Mouse (Mus musculus): Measurements from ENCODE around the gene Trpm4. TPM values are rescaled to one million over a fixed set of nuclear protein-coding genes. Genes with fewer than 3 reads are reported as not detected.

The Trpm4 gene
- polyA plus RNA-seq, 1 experiment from 2014 or later: 19.6 TPM

DNA sequence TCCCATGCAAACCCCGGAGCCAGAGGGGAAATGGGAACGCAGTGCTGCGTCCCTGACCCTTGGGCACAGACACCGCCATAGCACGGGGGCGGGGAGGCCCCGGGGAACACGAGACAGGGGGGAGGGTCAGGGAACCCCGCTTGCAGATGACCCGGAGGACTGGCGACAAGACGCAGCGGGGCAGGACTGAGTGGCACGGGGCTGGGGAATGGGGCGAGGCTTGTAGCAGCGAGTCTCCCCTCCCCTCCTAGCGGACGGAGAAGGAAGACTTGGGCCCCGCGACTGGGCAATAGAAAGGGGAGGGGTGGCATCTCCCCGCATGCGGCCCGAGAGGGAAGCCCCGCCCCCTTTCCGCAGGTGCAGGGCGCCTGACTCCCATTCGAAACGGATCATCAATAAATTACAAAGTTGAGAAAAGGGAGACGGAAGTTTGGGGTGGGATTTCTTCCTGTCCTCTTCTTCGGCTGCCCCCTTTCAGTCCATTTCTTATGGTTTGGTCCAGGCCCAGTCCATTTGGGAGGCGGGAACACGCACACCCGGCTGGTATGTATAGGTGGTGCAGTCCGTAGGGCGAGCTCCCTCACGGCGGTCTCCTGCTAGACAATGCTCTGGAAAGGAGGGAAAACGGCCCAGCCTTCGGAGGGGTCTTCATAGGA is 6.0 kb upstream of the Trpm4 start:
- H3K4me3 ChIP-seq (ENCODE audit: low read length): peak overlapping the region; percentile 65
- under 1% methylated on average over 35 of the region's 39 CpGs for WGBS
- H3K27ac ChIP-seq (ENCODE audit: low read length): peak overlapping the region; percentile 82
- H3K9ac ChIP-seq (ENCODE audit: low read length): peak overlapping the region; percentile 86
- no peaks in the 10 kb centered on the region for H3K36me3 ChIP-seq (ENCODE audit: control insufficient read depth, insufficient read depth, low read length)
- H3K27me3 ChIP-seq (ENCODE audit: control insufficient read depth, insufficient read depth, low read depth, low read length): peaks cover 2% of the 10 kb centered on the region; the same call in 1 of the 2 replicates
- peaks cover 41% of the 10 kb centered on the region for H3K4me1 ChIP-seq (replicated peaks; ENCODE audit: control insufficient read depth, insufficient read depth, low read length)
- H3K4me2 ChIP-seq (ENCODE audit: low read depth, low read length): peak overlapping the region; percentile 95
- ATAC-seq (ENCODE audit: low read depth): peak; percentile 87
- H3K9me3 ChIP-seq (ENCODE audit: control insufficient read depth, low read length): no peaks in the 10 kb centered on the region

DNA sequence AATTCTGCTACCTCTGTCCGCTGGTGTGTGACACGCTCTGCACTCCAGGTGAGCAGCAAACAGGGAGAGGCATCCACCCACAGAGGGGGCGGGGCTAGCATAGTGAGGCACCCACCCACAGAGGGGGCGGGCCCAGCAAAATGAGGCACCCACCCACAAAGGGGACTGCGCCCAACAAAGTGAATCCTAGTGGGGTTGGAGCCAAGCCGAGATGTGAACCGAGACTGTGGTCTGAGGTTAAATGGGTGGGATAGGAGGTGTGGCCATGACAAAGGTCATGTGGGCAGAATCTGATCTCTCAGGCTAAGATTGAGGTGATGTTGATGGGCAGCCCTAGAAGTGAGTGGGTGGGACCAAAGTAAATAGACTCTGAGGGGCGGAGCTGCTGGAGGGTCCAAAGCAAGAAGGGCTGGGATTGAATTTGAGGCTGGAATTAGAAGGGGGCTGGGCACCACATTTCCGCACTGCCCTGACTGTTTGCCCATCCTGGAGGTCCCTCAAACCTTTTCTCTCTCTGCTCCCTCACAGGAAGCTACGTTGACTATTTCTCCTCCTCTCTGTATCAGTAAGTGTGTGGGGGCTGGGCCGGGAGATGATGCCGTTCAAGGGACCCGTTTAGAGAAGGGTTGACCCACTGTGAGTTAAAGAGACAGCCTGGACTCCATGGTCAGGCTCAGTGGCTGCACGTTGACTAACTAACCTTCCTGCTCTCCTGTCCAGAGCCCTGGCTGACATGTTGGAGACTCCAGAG is 4.8 kb upstream of the Trpm4 start:
- peak; percentile 6; the same call in 1 of the 2 replicates for ATAC-seq (ENCODE audit: low read depth)
- Histone ChIP-seq H3K9me3 (ENCODE audit: control insufficient read depth, low read length) (no peaks in the 10 kb centered on the region), H3K36me3 (ENCODE audit: control insufficient read depth, insufficient read depth, low read length) (no peaks in the 10 kb centered on the region), H3K9ac (ENCODE audit: low read length) (peak overlapping the region; percentile 86), H3K27ac (ENCODE audit: low read length) (peak overlapping the region; percentile 82; the same call in 1 of the 2 replicates), H3K4me1 (replicated peaks; ENCODE audit: control insufficient read depth, insufficient read depth, low read length) (peaks cover 46% of the 10 kb centered on the region), H3K27me3 (ENCODE audit: control insufficient read depth, insufficient read depth, low read depth, low read length) (peaks cover 2% of the 10 kb centered on the region; the same call in 1 of the 2 replicates), H3K4me3 (ENCODE audit: low read length) (peak overlapping the region; percentile 65), H3K4me2 (ENCODE audit: low read depth, low read length) (peak overlapping the region; percentile 95)
- 6% methylated on average over 14 of the region's 14 CpGs for WGBS

DNA sequence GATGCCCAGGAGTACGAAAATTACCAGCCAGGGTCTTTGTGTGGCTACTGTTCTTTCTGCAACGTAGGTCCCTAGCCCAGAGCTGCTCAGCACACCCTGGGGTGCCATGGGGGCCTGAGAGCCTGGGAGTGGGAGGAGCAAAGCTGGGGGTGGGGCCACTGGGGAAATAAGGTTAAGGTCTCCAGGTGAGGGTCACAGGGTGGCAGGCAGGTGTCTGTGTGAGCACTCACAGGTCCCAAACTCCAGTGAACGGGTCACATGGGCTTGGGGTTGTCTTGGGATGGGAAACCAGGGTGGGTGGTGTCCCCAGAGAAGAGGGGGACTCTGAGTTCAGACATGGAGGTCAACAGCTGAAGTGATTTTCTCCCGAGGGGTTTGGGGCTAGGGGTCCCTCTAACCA is 3.9 kb upstream of the Trpm4 start:
- peaks cover 2% of the 10 kb centered on the region; the same call in 1 of the 2 replicates for H3K27me3 ChIP-seq (ENCODE audit: control insufficient read depth, insufficient read depth, low read depth, low read length)
- no peak overlapping the region for H3K4me3 ChIP-seq (ENCODE audit: low read length)
- H3K9me3 ChIP-seq (ENCODE audit: control insufficient read depth, low read length): no peaks in the 10 kb centered on the region
- no peaks in the 10 kb centered on the region for H3K36me3 ChIP-seq (ENCODE audit: control insufficient read depth, insufficient read depth, low read length)
- WGBS: 16% methylated on average over 4 of the region's 4 CpGs
- H3K4me1 ChIP-seq (replicated peaks; ENCODE audit: control insufficient read depth, insufficient read depth, low read length): peaks cover 51% of the 10 kb centered on the region
- 0 out of 2 replicates have a peak overlapping the region, but pooled peaks have one; percentile 6 for H3K27ac ChIP-seq (ENCODE audit: low read length)
- ATAC-seq (ENCODE audit: low read depth): no peak
- peak overlapping the region; percentile 95; the same call in 1 of the 2 replicates for H3K4me2 ChIP-seq (ENCODE audit: low read depth, low read length)
- H3K9ac ChIP-seq (ENCODE audit: low read length): no peak overlapping the region

DNA sequence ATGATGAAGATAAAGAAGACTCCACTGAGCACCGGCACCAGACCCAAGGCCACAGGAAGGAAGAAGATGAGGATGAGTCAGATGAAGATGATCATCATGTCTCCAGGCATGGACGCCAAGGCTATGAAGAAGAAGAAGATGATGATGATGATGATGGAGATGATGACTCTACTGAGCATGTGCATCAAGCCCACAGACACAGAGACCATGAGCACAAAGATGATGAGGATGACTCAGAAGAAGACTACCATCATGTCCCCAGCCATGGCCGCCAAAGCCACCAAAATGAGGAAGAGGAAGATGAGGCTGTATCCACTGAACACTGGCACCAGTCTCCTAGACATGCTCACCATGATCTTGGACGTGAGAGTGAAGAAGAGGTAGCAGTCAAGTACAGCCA is 2.7 kb upstream of the Trpm4 start:
- no peaks in the 10 kb centered on the region for H3K9me3 ChIP-seq (ENCODE audit: control insufficient read depth, low read length)
- no peak overlapping the region for H3K4me2 ChIP-seq (ENCODE audit: low read depth, low read length)
- ATAC-seq (ENCODE audit: low read depth): no peak
- no peaks in the 10 kb centered on the region for H3K36me3 ChIP-seq (ENCODE audit: control insufficient read depth, insufficient read depth, low read length)
- peaks cover 49% of the 10 kb centered on the region for H3K4me1 ChIP-seq (replicated peaks; ENCODE audit: control insufficient read depth, insufficient read depth, low read length)
- no peak overlapping the region for H3K4me3 ChIP-seq (ENCODE audit: low read length)
- no peak overlapping the region for H3K9ac ChIP-seq (ENCODE audit: low read length)
- H3K27ac ChIP-seq (ENCODE audit: low read length): no peak overlapping the region
- H3K27me3 ChIP-seq (ENCODE audit: control insufficient read depth, insufficient read depth, low read depth, low read length): peaks cover 2% of the 10 kb centered on the region; the same call in 1 of the 2 replicates
- 86% methylated on average over 4 of the region's 4 CpGs for WGBS

DNA sequence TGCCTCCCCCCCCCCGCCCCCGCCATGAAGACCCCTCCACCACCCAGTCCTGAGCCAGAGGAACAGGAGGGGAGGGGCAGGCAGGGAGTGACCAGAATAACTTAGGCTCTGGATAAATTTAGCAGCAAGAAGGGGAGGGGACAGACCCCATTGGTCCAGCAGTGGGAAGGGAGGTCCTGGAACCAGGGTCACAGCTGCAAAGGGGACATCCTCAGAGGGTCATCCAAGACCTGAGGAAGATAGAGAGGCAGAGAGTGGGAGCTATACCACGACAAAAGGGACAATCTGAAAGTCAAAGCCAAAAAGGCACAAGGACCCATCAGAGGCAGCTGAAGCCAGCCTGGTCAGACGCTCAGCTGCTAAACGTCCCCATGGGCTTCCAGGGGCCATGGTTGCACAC is 1.5 kb upstream of the Trpm4 start, which contains the start of gene Hrc:
Gene Hrc, plus strand, starts transcription at position 235 of the 400 bp plus-strand sequence.
- Histone ChIP-seq H3K9ac (ENCODE audit: low read length) (peak within 1 kb of the TSS; percentile 33; the same call in 1 of the 2 replicates), H3K4me1 (replicated peaks; ENCODE audit: control insufficient read depth, insufficient read depth, low read length) (peaks cover 37% of the 10 kb centered on the region), H3K4me3 (ENCODE audit: low read length) (0 out of 2 replicates have a peak within 1 kb of the TSS, but pooled peaks have one; percentile 63), H3K4me2 (ENCODE audit: low read depth, low read length) (peak within 1 kb of the TSS; percentile 78), H3K27ac (ENCODE audit: low read length) (peak within 1 kb of the TSS; percentile 37), H3K36me3 (ENCODE audit: control insufficient read depth, insufficient read depth, low read length) (no peaks in the 10 kb centered on the region), H3K9me3 (ENCODE audit: control insufficient read depth, low read length) (no peaks in the 10 kb centered on the region), H3K27me3 (ENCODE audit: control insufficient read depth, insufficient read depth, low read depth, low read length) (peaks cover 2% of the 10 kb centered on the region; the same call in 1 of the 2 replicates)
- WGBS: 22% methylated on average over 5 of the region's 5 CpGs
- ATAC-seq (ENCODE audit: low read depth): no peak

DNA sequence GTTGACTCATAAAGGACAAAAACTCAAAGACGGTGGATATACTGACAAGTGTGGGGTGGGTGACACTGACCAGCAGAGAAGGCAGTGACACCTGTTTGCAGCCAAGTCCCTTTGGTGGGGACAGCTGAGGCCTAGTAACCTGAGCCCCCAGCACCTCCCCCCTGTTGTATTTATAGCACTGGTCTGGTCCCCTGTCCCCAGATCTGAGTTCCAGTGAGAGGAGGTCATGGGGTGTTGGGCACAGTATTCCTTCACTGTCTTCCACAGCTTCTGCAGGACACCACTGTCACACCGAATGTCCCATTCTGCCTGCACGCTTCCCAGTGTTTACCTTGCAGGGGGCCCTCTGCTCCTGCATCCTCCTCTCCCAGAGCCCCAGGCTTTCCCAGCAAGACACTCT is 1.0 kb upstream of the Trpm4 start:
- Histone ChIP-seq H3K27me3 (ENCODE audit: control insufficient read depth, insufficient read depth, low read depth, low read length) (peaks cover 2% of the 10 kb centered on the region; the same call in 1 of the 2 replicates), H3K4me3 (ENCODE audit: low read length) (no peak overlapping the region), H3K9ac (ENCODE audit: low read length) (peak overlapping the region; percentile 33; the same call in 1 of the 2 replicates), H3K9me3 (ENCODE audit: control insufficient read depth, low read length) (no peaks in the 10 kb centered on the region), H3K27ac (ENCODE audit: low read length) (peak overlapping the region; percentile 37), H3K36me3 (ENCODE audit: control insufficient read depth, insufficient read depth, low read length) (no peaks in the 10 kb centered on the region), H3K4me1 (replicated peaks; ENCODE audit: control insufficient read depth, insufficient read depth, low read length) (peaks cover 36% of the 10 kb centered on the region), H3K4me2 (ENCODE audit: low read depth, low read length) (no peak overlapping the region)
- 6% methylated on average over 3 of the region's 3 CpGs for WGBS
- no peak for ATAC-seq (ENCODE audit: low read depth)

DNA sequence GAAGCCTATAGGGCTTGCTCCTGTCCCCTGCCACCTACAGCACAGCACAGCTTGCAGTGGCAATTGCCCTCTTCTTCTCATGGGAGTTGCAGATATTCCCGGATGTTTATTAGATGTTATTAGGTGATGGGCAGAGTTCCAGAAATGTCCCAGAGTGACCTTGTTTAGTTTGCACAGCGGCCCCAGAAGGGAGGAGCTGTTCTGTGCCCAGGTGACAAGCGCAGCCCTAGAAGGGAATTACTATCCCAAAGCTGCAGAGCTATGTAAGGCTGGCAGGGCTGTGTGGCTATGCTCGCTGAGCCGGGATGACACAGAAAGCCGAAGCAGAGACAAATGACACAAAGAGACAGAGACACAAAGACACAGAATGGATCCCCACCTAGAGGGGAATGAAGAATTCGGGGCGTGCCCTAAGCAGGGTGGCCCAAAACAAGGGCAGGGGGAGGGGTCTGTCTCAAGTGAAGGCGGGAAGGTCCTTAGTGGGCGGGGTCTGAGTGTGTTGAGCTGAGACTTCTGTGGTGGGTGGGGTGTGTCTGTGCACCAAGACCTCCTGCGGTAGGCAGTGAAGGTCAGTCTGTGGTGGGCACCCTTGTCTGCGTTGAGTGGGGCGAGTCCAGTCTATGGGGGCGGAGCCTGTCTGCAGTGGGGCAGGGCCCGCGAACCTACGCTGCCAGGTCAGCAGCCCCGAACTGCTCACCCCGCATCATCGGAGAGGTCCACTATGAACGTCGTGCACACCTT is 725 bp downstream of the Trpm4 start:
- Histone ChIP-seq H3K9me3 (ENCODE audit: control insufficient read depth, low read length) (no peaks in the 10 kb centered on the region), H3K27ac (ENCODE audit: low read length) (peak overlapping the region; percentile 86), H3K4me3 (ENCODE audit: low read length) (peak overlapping the region; percentile 63), H3K4me1 (replicated peaks; ENCODE audit: control insufficient read depth, insufficient read depth, low read length) (peaks cover 20% of the 10 kb centered on the region), H3K9ac (ENCODE audit: low read length) (peak overlapping the region; percentile 73), H3K27me3 (ENCODE audit: control insufficient read depth, insufficient read depth, low read depth, low read length) (no peaks in the 10 kb centered on the region), H3K4me2 (ENCODE audit: low read depth, low read length) (peak overlapping the region; percentile 78), H3K36me3 (ENCODE audit: control insufficient read depth, insufficient read depth, low read length) (no peaks in the 10 kb centered on the region)
- under 1% methylated on average over 22 of the region's 22 CpGs for WGBS
- peak; percentile 76 for ATAC-seq (ENCODE audit: low read depth)

DNA sequence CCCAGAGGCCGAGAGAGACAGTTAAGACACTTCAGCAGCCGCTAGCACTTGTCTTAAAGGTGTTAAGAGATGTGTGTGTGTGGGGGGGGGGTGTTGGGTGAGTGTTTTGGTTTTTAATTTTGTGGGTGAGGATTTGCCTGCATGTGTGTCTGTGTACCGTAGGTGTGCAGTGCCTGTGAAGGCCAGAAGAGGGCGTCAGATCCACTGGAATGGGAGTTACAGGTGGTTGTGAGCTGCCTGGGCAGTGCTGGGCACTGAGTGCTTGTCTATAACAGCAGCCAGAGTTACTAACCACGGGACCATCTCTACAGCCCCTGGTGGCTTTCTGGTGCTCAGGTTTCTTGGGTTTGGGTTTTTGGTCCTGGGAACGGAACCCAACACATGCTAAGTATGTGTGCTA is 2.1 kb downstream of the Trpm4 start:
- no peak overlapping the region for H3K4me2 ChIP-seq (ENCODE audit: low read depth, low read length)
- H3K36me3 ChIP-seq (ENCODE audit: control insufficient read depth, insufficient read depth, low read length): peaks cover 1% of the 10 kb centered on the region
- 67% methylated on average over 6 of the region's 6 CpGs for WGBS
- no peak for ATAC-seq (ENCODE audit: low read depth)
- no peak overlapping the region for H3K27ac ChIP-seq (ENCODE audit: low read length)
- H3K27me3 ChIP-seq (ENCODE audit: control insufficient read depth, insufficient read depth, low read depth, low read length): no peaks in the 10 kb centered on the region
- H3K9ac ChIP-seq (ENCODE audit: low read length): no peak overlapping the region
- no peaks in the 10 kb centered on the region for H3K9me3 ChIP-seq (ENCODE audit: control insufficient read depth, low read length)
- peaks cover 19% of the 10 kb centered on the region for H3K4me1 ChIP-seq (replicated peaks; ENCODE audit: control insufficient read depth, insufficient read depth, low read length)
- H3K4me3 ChIP-seq (ENCODE audit: low read length): no peak overlapping the region
